Mouse (Mus musculus): ENCODE results near the gene Col1a1.

GRCm38 (mm10) chr11:94943054-94943453, 7.0 kb downstream of the Col1a1 start:
- TF ChIP-seq MYOG (IDR thresholded peaks at IDR 0.05; ENCODE audit: control insufficient read depth, extremely low read depth, insufficient read length) (no peak), CTCF (IDR thresholded peaks at IDR 0.05; ENCODE audit: control insufficient read depth, insufficient read depth, insufficient read length) (no peak), MAX (IDR thresholded peaks at IDR 0.05) (no peak), FOSL1 (IDR thresholded peaks at IDR 0.05; ENCODE audit: insufficient read depth, low read length, poor library complexity, severe bottlenecking) (no peak)

All from C2C12 (cell line).